Mouse (Mus musculus) kidney, postnatal 14 days (tissue): Measurements from ENCODE around the gene Papss1.

Experiments used
- DNase-seq: peaks from one replicate; pipeline ENCODE4 v3.0.0; 2022; ENCODE audit warnings: mixed read lengths

Papss1 gene

GRCm38 (mm10) chr3:131636126-131636525, 71.6 kb downstream of the Papss1 start:
- no peak for DNase-seq

- DNase-seq: no peak
These were observed 72.4 kb downstream of the Papss1 start for GRCm38 (mm10) chr3:131637008-131637407.

- DNase-seq: no peak
These were observed 73.1 kb downstream of the Papss1 start for GRCm38 (mm10) chr3:131637664-131638063.

GRCm38 (mm10) chr3:131638216-131638615, 73.6 kb downstream of the Papss1 start:
- DNase-seq: no peak

- DNase-seq: no peak
These were observed 78.2 kb downstream of the Papss1 start for GRCm38 (mm10) chr3:131642681-131643292.

GRCm38 (mm10) chr3:131645203-131645602, 80.6 kb downstream of the Papss1 start:
- no peak for DNase-seq

- no peak for DNase-seq
These were observed 89.8 kb downstream of the Papss1 start for GRCm38 (mm10) chr3:131654366-131654765.

- no peak for DNase-seq
These were observed 91.5 kb downstream of the Papss1 start for GRCm38 (mm10) chr3:131656032-131656431.

GRCm38 (mm10) chr3:131660126-131660525, 95.6 kb downstream of the Papss1 start:
- no peak for DNase-seq

GRCm38 (mm10) chr3:131660629-131661028, 96.1 kb downstream of the Papss1 start:
- DNase-seq: no peak

GRCm38 (mm10) chr3:131662589-131663148, 98.1 kb downstream of the Papss1 start:
- DNase-seq: no peak

GRCm38 (mm10) chr3:131669910-131670309, 105.3 kb downstream of the Papss1 start:
- no peak for DNase-seq

- DNase-seq: no peak
These were observed 121.5 kb downstream of the Papss1 start for GRCm38 (mm10) chr3:131686106-131686505.

- no peak for DNase-seq
These were observed 125.4 kb downstream of the Papss1 start for GRCm38 (mm10) chr3:131689949-131690348.

- DNase-seq: no peak
These were observed 126.0 kb downstream of the Papss1 start for GRCm38 (mm10) chr3:131690543-131690942.

GRCm38 (mm10) chr3:131691202-131691601, 126.6 kb downstream of the Papss1 start:
- DNase-seq: no peak
